Mouse (Mus musculus) E14TG2a.4 (cell line): ENCODE data around the gene Limd1.

Experiments
- CTCF ChIP-seq: conservative IDR thresholded peaks from 2 replicates; pipeline ENCODE4 v1.5.1; 2014; ENCODE audit warnings: low read length
- POU5F1 ChIP-seq: IDR thresholded peaks from 2 replicates; pipeline ENCODE4 v1.6.1; 2014; ENCODE audit warnings: low read length, borderline replicate concordance

DNA sequence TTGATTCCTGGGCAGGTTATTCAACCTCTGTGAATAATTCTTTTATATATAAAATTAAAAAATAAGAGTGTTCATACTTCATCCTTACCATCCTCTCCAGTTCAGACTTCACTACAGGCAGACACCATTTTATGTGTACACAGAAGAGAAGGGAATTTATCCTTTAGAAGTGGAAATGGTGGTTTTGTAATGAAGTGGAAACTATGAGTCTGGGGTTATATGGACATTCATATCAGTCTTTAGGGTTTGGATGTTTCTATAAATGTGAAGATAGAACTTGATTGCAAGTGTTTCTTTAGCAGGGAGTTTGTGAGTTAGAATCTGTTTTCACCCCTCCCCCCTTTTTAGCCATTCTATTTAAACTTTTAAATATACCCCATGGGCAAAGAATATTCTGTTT lies 52.7 kb downstream of the Limd1 start:
- TF ChIP-seq CTCF (no peak), POU5F1 (no peak)
